Mouse (Mus musculus) limb, embryonic 15.5 days (tissue): ENCODE data around the gene Cnfn. TPM values are rescaled to one million over a fixed set of nuclear protein-coding genes. Genes with fewer than 3 reads are reported as not detected.

Experiments used
- ATAC-seq: fragments of 200-750 bp; cut with Nextera tagmentation; 2 replicates; pipeline ENCODE4 v1.8.0; 2017; ENCODE audit warnings: low read depth, moderate TSS enrichment; ENCODE audit not compliant: insufficient number of reproducible peaks, low FRiP score, low TSS enrichment
- H3K27ac ChIP-seq: fragments of 300-500 bp; sonication (generic); 2 replicates; pipeline ENCODE4 v1.5.1; 2015; ENCODE audit warnings: moderate library complexity, mild to moderate bottlenecking, inconsistent platforms
- H3K27me3 ChIP-seq: fragments of 300-500 bp; sonication (generic); 2 replicates; pipeline ENCODE4 v1.6.1; 2015; ENCODE audit warnings: inconsistent platforms
- H3K36me3 ChIP-seq: fragments of 300-500 bp; sonication (generic); 2 replicates; pipeline ENCODE4 v1.6.1; 2015; ENCODE audit warnings: inconsistent platforms
- H3K4me1 ChIP-seq: fragments of 300-500 bp; sonication (generic); 2 replicates; pipeline ENCODE4 v1.6.1; 2015; ENCODE audit warnings: inconsistent platforms
- H3K4me2 ChIP-seq: fragments of 300-500 bp; sonication (generic); 2 replicates; pipeline ENCODE4 v1.6.1; 2015; ENCODE audit warnings: mild to moderate bottlenecking, inconsistent platforms
- H3K4me3 ChIP-seq: fragments of 300-500 bp; sonication (generic); 2 replicates; pipeline ENCODE4 v1.5.1; 2015; ENCODE audit warnings: mild to moderate bottlenecking, inconsistent platforms
- H3K9ac ChIP-seq: fragments of 300-500 bp; sonication (generic); 2 replicates; pipeline ENCODE4 v1.6.1; 2015; ENCODE audit warnings: inconsistent platforms
- H3K9me3 ChIP-seq: fragments of 300-500 bp; sonication (generic); 2 replicates; pipeline ENCODE4 v1.6.1; 2016; ENCODE audit warnings: inconsistent platforms
- WGBS: fragments of 180-500 bp; shearing (Covaris S2); methylation state at CpG from one replicate; pipeline ENCODE4 v1.1.7; 2015; 5-methylcytosine and 5-hydroxymethylcytosine counted together
- polyA plus RNA-seq: library from polyadenylated mRNA; unstranded; fragments of >200 nt; fragmentation: Nextera tagmentation; extraction: Ambion mirVana; gene quantifications from 2 replicates; pipeline ENCODE4 v1.2.1, GENCODE M21; 2015

Cnfn gene
- polyA plus RNA-seq, 1 experiment from 2014 or later: 649 TPM

DNA sequence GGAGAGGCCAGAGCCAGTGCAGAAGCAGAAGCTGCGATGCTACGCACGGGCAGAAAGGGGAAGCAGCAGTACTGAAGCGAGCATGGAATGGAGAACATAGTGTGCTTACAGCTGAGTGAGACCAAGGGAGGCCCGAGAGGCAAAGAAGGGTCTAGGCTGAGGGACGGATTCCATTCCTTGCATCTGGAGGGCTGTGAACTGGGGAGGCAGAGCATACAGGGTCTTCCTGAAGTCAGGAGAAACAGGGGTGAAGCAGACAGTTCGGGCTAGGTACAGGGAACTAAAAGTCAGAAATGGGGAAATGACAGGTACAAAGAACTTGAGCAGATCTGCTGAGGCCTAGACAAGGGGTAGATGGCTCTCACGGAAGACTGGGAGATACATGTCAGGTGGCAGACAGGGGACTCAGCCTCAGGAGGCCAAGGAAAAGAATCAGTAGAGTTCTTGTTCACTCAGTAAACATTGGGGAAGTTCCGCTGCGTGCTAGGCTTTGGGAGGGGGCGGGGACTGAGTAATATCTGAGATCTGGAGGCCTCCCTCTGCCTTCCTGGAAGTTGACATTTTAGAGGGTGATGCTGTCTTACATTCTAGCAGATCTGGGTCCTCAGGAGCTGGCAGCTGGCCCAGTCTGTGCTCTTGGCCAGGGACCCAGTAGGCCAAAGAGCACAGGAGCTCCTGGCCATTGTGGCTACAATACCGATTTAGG is 16.5 kb upstream of the Cnfn start:
- Histone ChIP-seq H3K36me3 (peaks cover 62% of the 10 kb centered on the region), H3K4me2 (no peak overlapping the region), H3K4me1 (peaks cover 24% of the 10 kb centered on the region), H3K9me3 (no peaks in the 10 kb centered on the region), H3K27ac (no peak overlapping the region; the same call in 1 of the 2 replicates), H3K27me3 (no peaks in the 10 kb centered on the region), H3K4me3 (no peak overlapping the region), H3K9ac (no peak overlapping the region)
- ATAC-seq: no peak
- 72% methylated on average over 12 of the region's 12 CpGs for WGBS

GRCm38 (mm10) chr7:25385259-25385658 is 15.7 kb upstream of the Cnfn start:
- peaks cover 62% of the 10 kb centered on the region for H3K36me3 ChIP-seq
- H3K4me1 ChIP-seq: peaks cover 23% of the 10 kb centered on the region
- WGBS: 91% methylated on average over 12 of the region's 12 CpGs
- H3K4me3 ChIP-seq: no peak overlapping the region
- no peak overlapping the region for H3K4me2 ChIP-seq
- no peak for ATAC-seq
- H3K9ac ChIP-seq: no peak overlapping the region
- no peak overlapping the region for H3K27ac ChIP-seq
- no peaks in the 10 kb centered on the region for H3K9me3 ChIP-seq
- H3K27me3 ChIP-seq: no peaks in the 10 kb centered on the region

DNA sequence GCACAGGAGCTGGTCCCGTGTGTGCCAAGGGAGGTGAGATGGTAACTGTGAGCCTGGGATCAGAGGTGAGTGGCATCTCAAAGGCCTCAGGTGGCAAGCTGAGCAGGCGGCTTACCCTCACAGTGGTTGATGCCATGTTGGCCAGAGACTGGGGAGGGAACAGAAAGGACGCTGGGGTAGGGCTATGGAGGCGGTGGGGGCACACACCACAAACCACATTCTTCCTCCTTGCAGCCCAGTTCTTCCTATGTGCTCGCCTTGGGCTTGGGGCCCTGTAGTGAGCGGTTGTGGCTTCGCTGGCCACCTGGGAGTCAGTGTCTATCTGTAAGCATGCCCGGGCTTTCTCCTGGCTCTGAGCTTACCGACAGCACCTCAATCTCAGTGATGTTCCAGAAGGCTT is 15.3 kb upstream of the Cnfn start:
- H3K27ac ChIP-seq: no peak overlapping the region
- peaks cover 23% of the 10 kb centered on the region for H3K4me1 ChIP-seq
- peaks cover 62% of the 10 kb centered on the region for H3K36me3 ChIP-seq
- no peak for ATAC-seq
- H3K4me3 ChIP-seq: no peak overlapping the region
- WGBS: 89% methylated on average over 9 of the region's 9 CpGs
- no peaks in the 10 kb centered on the region for H3K27me3 ChIP-seq
- no peaks in the 10 kb centered on the region for H3K9me3 ChIP-seq
- no peak overlapping the region for H3K4me2 ChIP-seq
- no peak overlapping the region for H3K9ac ChIP-seq

DNA sequence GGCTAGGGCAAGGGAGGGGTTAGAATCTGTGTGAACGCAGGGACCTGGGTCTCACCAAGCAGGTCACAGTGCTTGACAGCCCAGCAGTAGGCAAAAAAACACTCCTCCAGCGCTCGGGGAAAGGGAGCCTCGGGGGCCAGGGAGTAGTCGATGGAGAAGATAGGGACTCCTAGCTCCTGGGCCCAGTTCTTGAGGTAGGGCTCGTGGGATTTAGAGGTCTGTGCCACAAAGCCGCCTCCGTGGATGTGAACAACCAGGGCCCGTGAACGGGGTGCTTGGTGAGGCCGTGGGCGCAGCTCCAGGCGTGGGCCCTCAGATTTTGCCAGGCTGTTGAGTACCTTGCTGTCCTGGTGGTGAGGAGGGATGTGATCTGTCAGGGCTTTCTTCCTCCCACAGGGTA is 14.8 kb upstream of the Cnfn start:
- Histone ChIP-seq H3K4me3 (no peak overlapping the region), H3K27me3 (no peaks in the 10 kb centered on the region), H3K4me2 (no peak overlapping the region), H3K9me3 (no peaks in the 10 kb centered on the region), H3K4me1 (peaks cover 24% of the 10 kb centered on the region), H3K27ac (no peak overlapping the region), H3K9ac (no peak overlapping the region), H3K36me3 (peaks cover 62% of the 10 kb centered on the region)
- WGBS: 91% methylated on average over 13 of the region's 13 CpGs
- no peak for ATAC-seq

DNA sequence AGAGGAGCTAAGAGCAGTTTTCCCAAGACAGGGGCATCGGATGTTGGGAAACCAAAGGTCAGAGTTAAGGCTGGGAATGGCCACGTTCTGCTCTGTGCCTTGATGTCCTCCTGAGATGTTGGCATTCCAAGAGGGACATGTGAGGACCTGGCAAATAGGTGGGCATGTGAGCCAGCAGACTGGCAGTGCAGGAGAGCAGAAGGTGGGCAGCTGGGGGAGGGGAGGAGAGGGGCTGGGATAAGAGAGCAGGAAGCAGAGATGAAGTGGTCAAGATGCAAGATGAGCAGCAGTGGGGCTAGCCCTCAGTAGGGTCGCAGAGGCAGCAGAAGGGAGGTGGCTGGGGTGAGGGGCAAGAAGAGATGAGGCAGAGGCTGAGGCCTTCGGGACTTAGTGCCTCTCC is 14.4 kb upstream of the Cnfn start:
- Histone ChIP-seq H3K27me3 (no peaks in the 10 kb centered on the region), H3K9me3 (no peaks in the 10 kb centered on the region), H3K4me1 (peaks cover 28% of the 10 kb centered on the region), H3K27ac (no peak overlapping the region), H3K4me2 (no peak overlapping the region), H3K4me3 (no peak overlapping the region), H3K9ac (no peak overlapping the region), H3K36me3 (peaks cover 62% of the 10 kb centered on the region)
- no peak for ATAC-seq
- WGBS: 77% methylated on average over 4 of the region's 4 CpGs

DNA sequence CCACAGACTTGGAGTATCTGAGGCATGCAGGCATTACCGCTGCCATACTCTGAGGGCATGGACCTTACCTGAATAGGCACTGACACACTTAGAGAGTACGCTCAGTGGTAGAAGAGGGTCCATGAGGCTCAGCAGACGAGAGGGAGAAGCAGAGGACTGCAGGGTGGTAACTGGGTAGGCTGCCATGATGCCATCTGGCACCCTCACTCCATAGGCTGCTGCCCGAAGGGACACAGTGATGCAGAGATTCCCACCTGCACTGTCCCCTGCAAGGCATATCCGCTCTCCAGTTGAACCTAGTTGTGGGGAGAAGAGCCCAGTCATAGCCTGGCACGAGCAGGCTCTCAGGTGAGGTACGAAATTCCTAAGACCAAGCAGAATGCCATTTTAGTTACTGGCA is 13.9 kb upstream of the Cnfn start:
- H3K27ac ChIP-seq: no peak overlapping the region
- H3K27me3 ChIP-seq: no peaks in the 10 kb centered on the region
- H3K36me3 ChIP-seq: peaks cover 59% of the 10 kb centered on the region
- peaks cover 28% of the 10 kb centered on the region for H3K4me1 ChIP-seq
- no peaks in the 10 kb centered on the region for H3K9me3 ChIP-seq
- WGBS: 88% methylated on average over 7 of the region's 7 CpGs
- ATAC-seq: no peak
- H3K4me2 ChIP-seq: no peak overlapping the region
- no peak overlapping the region for H3K9ac ChIP-seq
- no peak overlapping the region for H3K4me3 ChIP-seq

GRCm38 (mm10) chr7:25382541-25382940 is 13.0 kb upstream of the Cnfn start:
- ATAC-seq: no peak

DNA sequence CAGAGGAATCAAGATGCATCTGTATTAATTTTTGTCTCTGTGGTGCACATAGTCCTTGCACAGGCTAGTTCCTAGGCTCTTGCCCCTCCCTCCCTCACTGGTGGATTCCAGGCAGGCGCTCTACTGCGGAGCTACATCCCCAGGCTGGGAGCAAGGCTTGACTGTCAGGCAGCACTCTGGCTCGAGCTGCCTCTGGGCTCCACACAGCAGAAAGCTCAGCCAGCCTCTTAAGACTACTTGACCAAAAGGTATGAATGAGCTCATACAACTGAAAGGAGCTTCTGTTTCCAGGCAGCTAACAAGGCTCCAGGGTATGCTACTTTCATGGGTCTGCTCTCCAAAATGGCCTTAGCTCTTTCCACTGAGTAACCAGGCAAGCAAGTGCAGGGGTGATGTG is 11.8 kb upstream of the Cnfn start:
- H3K4me1 ChIP-seq: peaks cover 33% of the 10 kb centered on the region
- H3K9ac ChIP-seq: no peak overlapping the region
- H3K4me2 ChIP-seq: no peak overlapping the region
- no peaks in the 10 kb centered on the region for H3K27me3 ChIP-seq
- WGBS: 36% methylated on average over 3 of the region's 3 CpGs
- 0 out of 2 replicates have a peak, but pooled peaks have one; percentile 5 for ATAC-seq
- H3K4me3 ChIP-seq: no peak overlapping the region
- H3K36me3 ChIP-seq: peaks cover 41% of the 10 kb centered on the region
- H3K9me3 ChIP-seq: no peaks in the 10 kb centered on the region
- H3K27ac ChIP-seq: no peak overlapping the region

More at GRCm38 (mm10) chr7:25382541-25382940, 13.0 kb upstream of the Cnfn start:
- H3K27ac ChIP-seq: no peak overlapping the region
- no peaks in the 10 kb centered on the region for H3K9me3 ChIP-seq
- H3K27me3 ChIP-seq: no peaks in the 10 kb centered on the region
- H3K4me1 ChIP-seq: peaks cover 28% of the 10 kb centered on the region
- no peak overlapping the region for H3K9ac ChIP-seq
- H3K36me3 ChIP-seq: peaks cover 50% of the 10 kb centered on the region
- H3K4me2 ChIP-seq: no peak overlapping the region
- H3K4me3 ChIP-seq: no peak overlapping the region

DNA sequence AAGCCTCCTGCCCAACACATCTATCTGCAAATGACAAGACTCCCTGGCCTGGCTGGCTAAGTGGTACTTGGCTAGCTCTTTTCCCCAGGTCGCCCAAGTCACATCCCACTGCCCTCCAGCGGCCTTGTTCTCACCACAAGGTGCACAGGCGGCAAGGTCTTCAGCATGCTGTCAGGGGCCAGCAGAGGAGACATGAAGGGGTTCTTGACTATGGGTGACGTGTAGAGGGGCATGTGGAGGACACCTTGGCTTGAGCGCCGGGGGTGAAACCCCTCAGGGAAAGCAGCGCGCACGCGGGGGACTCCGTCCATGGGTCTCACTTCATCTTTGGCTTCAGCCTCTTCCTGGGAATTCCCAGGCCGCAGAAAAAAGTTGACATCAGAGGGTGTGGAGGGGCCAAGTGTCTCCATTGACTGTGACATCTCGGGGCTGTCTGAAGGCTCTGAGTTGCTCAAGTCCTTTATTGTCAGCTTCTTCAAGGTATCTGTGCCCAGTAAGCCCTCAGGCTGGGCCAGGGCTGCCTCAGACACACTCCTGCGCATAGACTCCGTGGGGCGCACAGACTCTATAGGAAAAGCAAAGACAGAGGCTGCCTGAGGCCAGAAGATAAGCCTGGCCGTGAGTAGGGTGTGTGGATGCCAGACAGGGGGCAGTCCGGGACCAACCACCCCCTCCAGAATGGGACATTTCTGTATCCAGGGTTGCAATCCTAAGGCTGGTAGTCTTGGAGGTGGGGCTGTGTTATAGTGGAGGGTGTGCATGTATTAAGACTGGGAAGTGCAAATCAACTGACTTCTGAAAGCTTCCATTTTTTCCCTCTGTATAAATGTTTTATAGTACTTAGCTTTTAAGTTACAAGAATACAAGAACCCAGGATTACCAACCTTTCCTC is 11.1 kb upstream of the Cnfn start:
- ATAC-seq: no peak
- no peaks in the 10 kb centered on the region for H3K9me3 ChIP-seq
- peak overlapping the region; percentile 70 for H3K4me2 ChIP-seq
- 61% methylated on average over 18 of the region's 18 CpGs for WGBS
- no peaks in the 10 kb centered on the region for H3K27me3 ChIP-seq
- no peak overlapping the region for H3K9ac ChIP-seq
- peaks cover 37% of the 10 kb centered on the region for H3K36me3 ChIP-seq
- no peak overlapping the region for H3K27ac ChIP-seq
- no peak overlapping the region for H3K4me3 ChIP-seq
- peaks cover 32% of the 10 kb centered on the region for H3K4me1 ChIP-seq

- ATAC-seq: peak; percentile 50; the same call in 1 of the 2 replicates
- no peaks in the 10 kb centered on the region for H3K27me3 ChIP-seq
- peak overlapping the region; percentile 24; the same call in 1 of the 2 replicates for H3K27ac ChIP-seq
- H3K4me2 ChIP-seq: peak overlapping the region; percentile 70
- peaks cover 28% of the 10 kb centered on the region for H3K36me3 ChIP-seq
- peaks cover 32% of the 10 kb centered on the region for H3K4me1 ChIP-seq
- H3K9ac ChIP-seq: peak overlapping the region; percentile 21; the same call in 1 of the 2 replicates
- 3% methylated on average over 40 of the region's 42 CpGs for WGBS
- no peaks in the 10 kb centered on the region for H3K9me3 ChIP-seq
- H3K4me3 ChIP-seq: peak overlapping the region; percentile 42
Observed at GRCm38 (mm10) chr7:25379551-25380351, 10.2 kb upstream of the Cnfn start.

DNA sequence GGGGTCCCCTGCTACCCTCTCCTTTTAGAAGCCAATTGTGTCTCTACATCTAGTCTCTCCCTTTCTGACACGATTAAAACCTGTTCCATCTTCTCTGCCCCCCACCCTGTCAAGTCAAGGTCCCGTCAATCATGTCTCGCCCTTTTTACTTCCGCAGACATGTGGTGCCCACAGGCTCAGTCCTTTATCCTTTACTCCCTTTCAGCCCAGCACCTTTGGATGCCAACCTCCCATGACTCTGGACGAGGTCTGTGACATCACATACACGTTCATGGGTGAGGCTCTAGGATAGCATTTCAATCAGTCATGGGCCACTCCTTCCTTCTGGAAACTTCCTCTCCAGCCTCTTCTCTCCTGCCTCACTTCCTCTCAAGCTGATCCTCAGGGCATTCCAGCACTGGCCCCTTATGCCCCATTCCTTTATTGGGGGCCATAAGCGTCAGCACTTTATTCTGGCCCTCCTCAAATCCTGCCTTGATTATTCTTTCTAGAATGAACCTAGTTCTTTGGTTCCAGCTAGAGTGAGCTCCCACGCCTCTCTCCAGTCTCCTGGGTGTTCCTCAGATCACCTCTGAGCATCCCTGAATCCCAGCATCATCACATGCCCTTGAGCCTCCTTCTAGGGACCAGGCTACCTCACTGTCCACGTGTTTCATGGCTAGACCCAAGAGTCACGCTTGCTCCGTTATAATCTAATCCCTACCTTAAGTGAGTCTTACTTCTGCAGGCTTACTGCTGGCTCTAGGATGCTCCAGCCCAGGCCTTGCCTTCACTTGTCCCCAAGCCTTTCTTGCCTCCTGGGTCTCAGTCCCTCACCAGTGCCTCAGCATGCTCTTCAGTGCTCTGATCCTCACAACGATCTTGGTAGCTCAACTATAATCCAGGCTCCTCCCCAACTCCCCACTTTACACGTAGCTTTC is 8.9 kb upstream of the Cnfn start:
- peaks cover 15% of the 10 kb centered on the region for H3K36me3 ChIP-seq
- H3K27ac ChIP-seq: no peak overlapping the region
- no peaks in the 10 kb centered on the region for H3K9me3 ChIP-seq
- 83% methylated on average over 13 of the region's 13 CpGs for WGBS
- H3K4me3 ChIP-seq: no peak overlapping the region
- H3K4me2 ChIP-seq: no peak overlapping the region
- no peak overlapping the region for H3K9ac ChIP-seq
- peaks cover 32% of the 10 kb centered on the region for H3K4me1 ChIP-seq
- ATAC-seq: no peak
- H3K27me3 ChIP-seq: no peaks in the 10 kb centered on the region
